Mouse (Mus musculus): Measurements from ENCODE around the gene Kcp.
A peak's percentile ranks its signal among the peaks of the same experiment; 100 is the strongest.

The Kcp gene

DNA sequence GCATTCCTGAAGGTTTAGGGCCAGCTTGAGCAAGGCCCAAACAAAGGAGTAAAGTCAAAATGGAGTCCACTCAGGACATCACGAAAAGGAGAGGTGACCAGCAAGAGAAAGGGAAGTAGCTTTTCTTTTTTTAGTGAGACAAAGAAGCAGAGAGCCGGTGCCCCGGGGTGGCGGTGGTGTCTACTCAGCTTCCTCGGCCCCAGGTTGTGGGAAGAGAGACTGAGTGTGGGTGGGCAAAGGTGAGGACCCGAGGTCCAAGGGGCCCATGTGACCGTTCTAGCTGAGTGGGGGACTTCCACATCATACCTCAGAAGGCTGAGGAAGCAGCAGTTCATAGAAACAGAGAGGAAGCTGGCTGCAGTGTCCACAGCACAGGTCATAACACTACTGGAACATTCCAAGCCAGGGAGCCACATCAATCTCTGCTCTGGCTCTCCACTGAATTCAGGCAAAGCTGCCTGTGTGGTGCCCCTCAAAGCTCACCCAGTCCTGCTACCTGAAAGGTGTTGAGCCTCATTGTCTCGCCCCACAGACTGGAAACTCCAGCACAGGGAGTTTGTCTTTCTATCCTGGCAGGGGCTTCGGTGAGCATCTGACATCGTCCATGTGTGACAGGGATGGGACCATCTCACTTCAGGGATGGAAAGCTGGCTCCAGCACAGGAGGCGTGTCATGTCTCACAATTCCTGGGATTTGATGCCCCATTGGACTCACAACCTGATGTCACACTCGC lies 15.7 kb upstream of the Kcp start:
- DNase-seq (ENCODE audit: low read depth in 2 of 2, low spot score in 2 of 2), result no peak

- DNase-seq (ENCODE audit: low read depth in 2 of 2, low spot score in 2 of 2), result no peak
Measured at GRCm38 (mm10) chr6:29522626-29523300, 15.0 kb upstream of the Kcp start.

GRCm38 (mm10) chr6:29517139-29517538 lies 9.4 kb upstream of the Kcp start:
- DNase-seq (ENCODE audit: low read depth in 2 of 2, low spot score in 2 of 2), result peak; percentile 44 to 59

DNA sequence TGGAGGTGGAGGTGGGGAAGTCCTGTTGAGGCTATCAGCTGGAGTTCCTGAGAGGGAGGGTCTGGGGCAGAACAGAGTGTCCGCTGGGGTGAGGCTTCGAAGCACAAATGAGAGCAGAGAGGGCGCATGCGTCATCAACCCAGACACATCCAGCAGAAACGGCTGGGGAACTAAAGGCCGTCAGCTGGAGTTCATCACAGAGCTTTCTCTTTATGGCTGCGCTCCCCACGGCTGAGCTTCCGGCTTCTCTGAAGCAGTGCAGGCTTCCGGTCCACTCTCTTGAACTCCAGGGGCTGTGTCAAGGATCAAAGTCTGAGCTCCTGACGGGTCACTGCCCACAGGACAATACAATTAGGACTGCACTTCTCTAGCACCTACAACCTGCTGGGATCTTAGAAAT lies 5.5 kb upstream of the Kcp start:
- DNase-seq (ENCODE audit: low read depth in 2 of 2, low spot score in 2 of 2), result no peak

- no peak for DNase-seq (ENCODE audit: low read depth in 2 of 2, low spot score in 2 of 2)
Measured at GRCm38 (mm10) chr6:29509086-29509485, 1.3 kb upstream of the Kcp start.

- DNase-seq (ENCODE audit: low read depth in 2 of 2, low spot score in 2 of 2), result no peak
Measured at GRCm38 (mm10) chr6:29506834-29507233, 918 bp downstream of the Kcp start.

- no peak for DNase-seq (ENCODE audit: low read depth in 2 of 2, low spot score in 2 of 2)
Measured at GRCm38 (mm10) chr6:29505493-29505892, 2.3 kb downstream of the Kcp start.

DNA sequence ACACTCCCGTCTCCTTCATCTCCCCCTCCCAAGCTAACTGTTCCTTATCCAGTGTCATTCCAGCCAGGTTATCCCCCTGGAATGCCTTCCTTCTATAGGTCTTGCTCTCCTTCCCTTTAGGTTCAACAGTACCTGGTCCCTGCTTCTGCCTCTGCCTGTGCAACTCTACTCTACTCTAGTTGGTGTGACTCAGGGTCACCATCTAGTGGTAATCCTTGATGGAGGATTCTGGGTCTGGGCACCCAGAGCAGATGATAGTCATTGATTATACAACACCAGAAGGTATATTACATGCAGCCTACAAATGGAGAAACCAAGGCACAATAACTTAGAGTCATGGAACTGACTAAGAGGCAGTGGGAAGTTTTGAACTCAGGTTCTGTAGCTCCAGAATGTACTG lies 6.2 kb downstream of the Kcp start:
- no peak for DNase-seq (ENCODE audit: low read depth in 2 of 2, low spot score in 2 of 2)

GRCm38 (mm10) chr6:29500810-29501209 lies 6.9 kb downstream of the Kcp start:
- DNase-seq (ENCODE audit: low read depth in 2 of 2, low spot score in 2 of 2), result no peak

- DNase-seq (ENCODE audit: low read depth in 2 of 2, low spot score in 2 of 2), result no peak
Measured at GRCm38 (mm10) chr6:29500177-29500576, 7.6 kb downstream of the Kcp start.

GRCm38 (mm10) chr6:29497791-29498190 lies 10.0 kb downstream of the Kcp start:
- DNase-seq (ENCODE audit: low read depth in 2 of 2, low spot score in 2 of 2), result no peak

- no peak for DNase-seq (ENCODE audit: low read depth in 2 of 2, low spot score in 2 of 2)
Measured at GRCm38 (mm10) chr6:29496270-29496669, 11.5 kb downstream of the Kcp start.

- no peak for DNase-seq (ENCODE audit: low read depth in 2 of 2, low spot score in 2 of 2)
Measured at GRCm38 (mm10) chr6:29494101-29494500, 13.7 kb downstream of the Kcp start.

DNA sequence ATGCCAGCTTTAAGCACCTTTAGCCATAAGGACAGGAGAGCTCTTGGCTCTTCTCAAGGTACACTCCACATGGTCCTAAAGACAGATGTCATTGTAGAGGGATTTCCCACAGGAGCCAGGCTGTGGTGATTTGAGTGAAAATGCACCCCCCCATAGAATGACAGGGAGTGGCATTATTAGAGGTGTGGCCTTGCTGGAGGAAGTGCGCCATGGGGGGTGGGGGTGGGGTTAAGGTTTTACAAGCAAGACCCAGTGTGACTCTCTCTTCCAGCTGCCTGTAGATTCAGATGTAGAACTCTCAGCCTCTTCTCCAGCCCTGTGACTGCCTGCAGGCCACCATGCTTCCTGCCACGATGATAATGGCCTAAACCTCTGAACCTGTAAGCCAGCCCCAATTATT lies 21.8 kb downstream of the Kcp start:
- no peak for DNase-seq (ENCODE audit: low read depth in 2 of 2, low spot score in 2 of 2)

DNA sequence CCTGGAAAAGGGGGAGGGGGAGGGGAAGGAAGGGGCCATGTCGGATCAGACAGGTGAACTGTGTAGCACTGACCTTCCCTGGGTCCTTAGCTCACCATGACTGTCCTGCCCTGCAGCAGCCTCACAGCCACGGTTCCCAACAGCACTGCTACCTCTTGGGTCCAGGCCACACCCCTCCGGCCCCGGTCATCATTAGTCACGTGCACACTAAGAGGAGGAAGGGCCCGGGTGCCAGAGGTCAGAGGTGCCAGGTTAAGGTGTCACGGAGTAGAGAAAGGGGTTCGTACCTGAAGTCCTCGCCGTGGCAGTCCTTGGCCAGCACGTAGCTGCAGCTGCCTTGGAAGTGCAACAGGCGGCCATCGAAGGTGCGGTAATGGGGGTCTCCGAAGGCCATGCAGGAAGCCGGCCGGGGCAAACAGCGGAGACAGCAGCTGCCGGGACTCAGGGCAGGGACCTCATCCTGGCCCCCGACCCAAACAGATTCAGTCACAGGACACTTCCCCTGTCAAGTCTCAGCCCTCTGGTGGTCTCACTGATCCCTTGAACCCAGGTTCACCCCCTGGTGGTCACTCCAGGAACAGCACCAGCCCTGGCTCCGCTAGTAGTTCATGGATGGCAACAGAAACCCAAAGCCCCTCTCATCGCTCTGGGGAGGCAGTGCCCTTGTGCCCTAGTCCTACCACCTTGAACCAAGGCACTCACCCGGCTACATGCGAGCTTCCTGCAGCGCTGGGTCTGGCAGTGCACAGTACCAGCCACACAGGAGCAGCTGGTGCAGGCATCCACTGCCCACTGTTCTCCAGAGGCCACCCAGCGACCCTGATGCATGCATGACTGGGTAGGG lies 22.8 kb downstream of the Kcp start:
- peak; percentile 40 to 67 for DNase-seq (ENCODE audit: low read depth in 2 of 2, low spot score in 2 of 2)

- no peak for DNase-seq (ENCODE audit: low read depth in 2 of 2, low spot score in 2 of 2)
Measured at GRCm38 (mm10) chr6:29482691-29483090, 25.1 kb downstream of the Kcp start.

DNA sequence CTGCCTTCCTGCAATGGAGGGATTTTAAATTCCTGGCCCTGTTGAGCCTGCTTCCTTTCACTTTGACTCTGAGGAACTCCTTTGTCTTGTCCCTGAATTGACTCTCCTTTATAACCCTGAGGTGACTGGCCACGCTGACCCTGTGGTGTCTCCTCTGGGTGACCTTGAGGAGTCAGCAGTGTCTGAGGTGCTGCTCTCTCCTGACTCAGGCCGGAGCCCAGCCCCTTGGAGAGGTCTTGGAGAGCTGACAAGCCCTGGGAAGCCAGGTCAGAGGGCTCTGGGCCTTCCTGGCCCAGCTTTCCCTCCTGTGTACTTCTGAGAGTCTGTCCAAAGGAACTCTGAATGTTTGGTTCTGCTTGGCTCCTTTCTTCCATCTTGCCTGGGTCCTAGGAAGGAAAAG lies 33.0 kb downstream of the Kcp start:
- no peak for DNase-seq (ENCODE audit: low read depth in 2 of 2, low spot score in 2 of 2)

- DNase-seq (ENCODE audit: low read depth in 2 of 2, low spot score in 2 of 2), result peak; percentile 53 to 59
Measured at GRCm38 (mm10) chr6:29473941-29474691, 33.6 kb downstream of the Kcp start.

- DNase-seq (ENCODE audit: low read depth in 2 of 2, low spot score in 2 of 2), result no peak
Measured at GRCm38 (mm10) chr6:29471137-29471536, 36.6 kb downstream of the Kcp start, which contains the start of gene Atp6v1fnb. TSS of gene Atp6v1fnb (plus strand) at chr6:29471437.

DNA sequence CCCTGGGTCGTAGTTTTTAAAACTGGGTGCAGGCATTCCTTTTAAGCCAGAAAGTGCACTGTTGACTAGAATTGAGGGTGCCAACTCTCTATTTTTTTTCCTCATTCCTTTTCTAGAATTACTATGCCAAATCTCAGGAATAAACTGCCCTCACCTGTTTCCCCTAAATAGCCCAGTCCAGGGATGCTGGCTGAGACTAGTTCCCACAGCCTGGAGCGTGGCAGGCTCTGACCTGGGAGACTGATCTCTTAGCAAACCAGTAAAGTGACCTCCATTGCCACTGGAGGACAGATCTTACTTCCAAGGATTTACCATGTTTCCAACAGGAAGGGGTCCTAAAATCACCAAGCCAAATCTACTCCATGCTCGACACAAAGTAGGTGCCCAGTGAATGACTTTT lies 38.9 kb downstream of the Kcp start:
- no peak for DNase-seq (ENCODE audit: low read depth in 2 of 2, low spot score in 2 of 2)

Data from CD8-positive naive resting alpha-beta T cell, adult 2 months (primary cell).